8 mouse cellular contexts compared by ENCODE assay signal in genomic region chr11:120491317-120492023, GRCm38 (mm10). TPM values are rescaled to one million over a fixed set of nuclear protein-coding genes. Genes with fewer than 3 reads are reported as not detected.
DNase-seq lines count a peak whose midpoint lies in the region; TF ChIP-seq lines count a peak whose summit lies in the region.

Slc25a10 (plus strand) TSS chr11:120491840.

- peak; percentile 94 to 98 for DNase-seq in adrenal gland, adult (ENCODE audit: inconsistent age in 2 of 2, low spot score in 1 of 2)
- peak; percentile 92 for DNase-seq in embryo, embryonic 10 days (ENCODE audit: low spot score)
- peak; percentile 88 for DNase-seq in gastrocnemius, postnatal 10 days
- peak; percentile 56 for DNase-seq in hindlimb bud, embryonic 11.5 days (ENCODE audit: extremely low spot score, low read depth, low spot score)
- peak; percentile 84 to 86 for DNase-seq in left cerebral cortex, adult 2 months (ENCODE audit: extremely low spot score in 1 of 2, low spot score in 2 of 2)
- peak; percentile 92 for DNase-seq in right cerebral cortex, adult 18-20 months
- peak; percentile 84 for DNase-seq in urinary bladder, adult 2 months (ENCODE audit: low spot score)

- H3K4me3 ChIP-seq in left cerebral cortex, adult 2 months, result peak within 1 kb of the TSS; percentile 99
- peak within 1 kb of the TSS; percentile 72 for H3K4me3 ChIP-seq in macrophage (ENCODE audit: inconsistent target)

- H3K36me3 ChIP-seq in macrophage (ENCODE audit: inconsistent target), result peaks cover 40% of the 10 kb centered on the region; the same call in 1 of the 2 replicates

- H3K27ac ChIP-seq in left cerebral cortex, adult 2 months, result peak within 1 kb of the TSS; percentile 72
- peak within 1 kb of the TSS; percentile 82 for H3K27ac ChIP-seq in macrophage

- intact Hi-C loops in left cerebral cortex, adult 2 months (cut with DNase I), result no loop called here

- TF ChIP-seq CTCF in left cerebral cortex, adult 2 months (IDR thresholded peaks at IDR 0.05), result no peak

- H3K79me2 ChIP-seq in macrophage (ENCODE audit: inconsistent target), result peaks cover 19% of the 10 kb centered on the region

- 2% methylated on average over 32 of the region's 35 CpGs for WGBS in macrophage (ENCODE audit: missing documents)

RNA-seq across cellular contexts. Expression of gene Slc25a10, which starts in this region (rescaled TPM):
- 10 to 100 TPM in 1 of 2 experiments, 1 to 10 TPM in 1; 9.7 to 11.1 TPM for total RNA-seq in gastrocnemius, postnatal 10 days (2021)
- 10 to 100 TPM; 17.7 to 21.3 TPM for total RNA-seq in left cerebral cortex, adult 2 months (2021)
- 100 to 1,000 TPM in 12 of 26 experiments, 10 to 100 TPM in 14; 25.0 to 305 (median 89.7) TPM for total RNA-seq in macrophage (2018; cell fraction: chromatin; rRNA removed)
- 100 to 1,000 TPM in 12 of 26 experiments, 10 to 100 TPM in 14; 40.6 to 213 (median 80.2) TPM for total RNA-seq in macrophage (2018; cell fraction: cytosol; rRNA removed)
- total RNA-seq in macrophage (2018; cell fraction: nucleus; rRNA removed), result 100 to 1,000 TPM in 7 of 26 experiments, 10 to 100 TPM in 19; 21.3 to 159 (median 69.5) TPM
- 29.6 to 61.7 TPM (median 44.6 TPM) in 3 replicates for polyA plus RNA-seq in macrophage (2018)
- 98.9 and 115 TPM in 2 replicates for polyA plus RNA-seq in urinary bladder, adult 2 months (2012; rRNA removed)

Comparison
In these comparisons a context has a peak if more than half of its experiments do, and no peak if none do; other contexts are left out.
1. Peak in every context shown above with its lines: DNase-seq, H3K4me3 ChIP-seq and H3K27ac ChIP-seq.